8 mouse cellular contexts compared by ENCODE assay signal in genomic region chr3:116835350-116835749, GRCm38 (mm10). TPM values are rescaled to one million over a fixed set of nuclear protein-coding genes. Genes with fewer than 3 reads are reported as not detected.
A peak's percentile ranks its signal among the peaks of the same experiment; 100 is the strongest.
DNase-seq lines count a peak whose midpoint lies in the region; ATAC-seq and TF ChIP-seq lines count a peak whose summit lies in the region.

No protein-coding gene starts in this region.

- H3K4me1 ChIP-seq in heart, postnatal 0 days (ENCODE audit: control insufficient read depth, insufficient read depth), result peaks cover 4% of the 10 kb centered on the region; the same call in 1 of the 2 replicates
- no peaks in the 10 kb centered on the region for H3K4me1 ChIP-seq in embryonic facial prominence, embryonic 11.5 days (ENCODE audit: control insufficient read depth, insufficient read depth, low read length)
- no peaks in the 10 kb centered on the region for H3K4me1 ChIP-seq in hindbrain, embryonic 13.5 days (replicated peaks)
- H3K4me1 ChIP-seq in midbrain, embryonic 12.5 days, result no peaks in the 10 kb centered on the region

- no peak for TF ChIP-seq EP300 in heart, postnatal 0 days (IDR thresholded peaks at IDR 0.05; ENCODE audit: low read depth)

- DNase-seq in heart, postnatal 0 days (ENCODE audit: low spot score), result no peak
- no peak for DNase-seq in heart, postnatal 36 days
- DNase-seq in embryonic facial prominence, embryonic 11.5 days (ENCODE audit: low spot score), result no peak
- no peak for DNase-seq in left cerebral cortex, adult 11 months (ENCODE audit: low spot score)
- no peak for DNase-seq in adrenal gland, adult 18-20 months (ENCODE audit: low spot score in 2 of 2)

- peak overlapping the region; percentile 58; the same call in 1 of the 2 replicates for H3K9ac ChIP-seq in heart, postnatal 0 days (replicated peaks; ENCODE audit: low read depth, low read length)
- peak overlapping the region; percentile 57 for H3K9ac ChIP-seq in embryonic facial prominence, embryonic 11.5 days (replicated peaks; ENCODE audit: low read length)
- H3K9ac ChIP-seq in hindbrain, embryonic 13.5 days, result peak overlapping the region; percentile 68; the same call in 1 of the 2 replicates
- H3K9ac ChIP-seq in midbrain, embryonic 12.5 days (replicated peaks), result no peak overlapping the region

- WGBS in heart, postnatal 0 days, result 58% methylated on average over 4 of the region's 4 CpGs
- 77% methylated on average over 4 of the region's 4 CpGs for WGBS in embryonic facial prominence, embryonic 11.5 days
- WGBS in hindbrain, embryonic 13.5 days, result 75% methylated on average over 4 of the region's 4 CpGs
- 84% methylated on average over 4 of the region's 4 CpGs for WGBS in midbrain, embryonic 12.5 days

- ATAC-seq in heart, postnatal 0 days (ENCODE audit: insufficient read depth, low read depth), result no peak
- no peak for ATAC-seq in embryonic facial prominence, embryonic 11.5 days (replicated peaks; ENCODE audit: insufficient number of reproducible peaks, low FRiP score, low TSS enrichment, low read depth)
- ATAC-seq in hindbrain, embryonic 13.5 days (ENCODE audit: low FRiP score), result no peak
- peak; percentile 2; the same call in 1 of the 2 replicates for ATAC-seq in midbrain, embryonic 12.5 days (ENCODE audit: low FRiP score, low read depth)
- ATAC-seq in monocyte, adult 5-6 weeks (replicated peaks; ENCODE audit: insufficient number of reproducible peaks, low FRiP score, low TSS enrichment, poor library complexity, severe bottlenecking), result no peak

- H3K27ac ChIP-seq in heart, postnatal 0 days (ENCODE audit: low read depth), result no peak overlapping the region
- no peak overlapping the region for H3K27ac ChIP-seq in embryonic facial prominence, embryonic 11.5 days (replicated peaks; ENCODE audit: low read depth, low read length)
- no peak overlapping the region for H3K27ac ChIP-seq in hindbrain, embryonic 13.5 days
- H3K27ac ChIP-seq in midbrain, embryonic 12.5 days (replicated peaks), result no peak overlapping the region

- intact Hi-C loops in heart, postnatal 36 days (cut with DNase I), result loop anchor here (5.0 kb wide), 3 partner anchors 38 to 328 kb away; partner anchors contain the start of gene Rtca

- H3K4me2 ChIP-seq in heart, postnatal 0 days (ENCODE audit: low read depth, low read length), result peak overlapping the region; percentile 75
- H3K4me2 ChIP-seq in embryonic facial prominence, embryonic 11.5 days (ENCODE audit: low read depth, low read length), result no peak overlapping the region; the same call in 1 of the 2 replicates
- peak overlapping the region; percentile 62 for H3K4me2 ChIP-seq in hindbrain, embryonic 13.5 days
- H3K4me2 ChIP-seq in midbrain, embryonic 12.5 days (replicated peaks), result peak overlapping the region; percentile 61

- H3K27me3 ChIP-seq in heart, postnatal 0 days (ENCODE audit: control insufficient read depth, insufficient read depth, low read length), result no peaks in the 10 kb centered on the region
- no peaks in the 10 kb centered on the region for H3K27me3 ChIP-seq in embryonic facial prominence, embryonic 11.5 days (ENCODE audit: control insufficient read depth, insufficient read depth, low read length)
- H3K27me3 ChIP-seq in hindbrain, embryonic 13.5 days, result no peaks in the 10 kb centered on the region
- H3K27me3 ChIP-seq in midbrain, embryonic 12.5 days, result no peaks in the 10 kb centered on the region

- no peaks in the 10 kb centered on the region for H3K36me3 ChIP-seq in heart, postnatal 0 days (replicated peaks; ENCODE audit: control insufficient read depth, insufficient read depth, low read length)
- H3K36me3 ChIP-seq in embryonic facial prominence, embryonic 11.5 days (replicated peaks; ENCODE audit: control insufficient read depth, insufficient read depth, low read depth, low read length), result no peaks in the 10 kb centered on the region
- no peaks in the 10 kb centered on the region for H3K36me3 ChIP-seq in hindbrain, embryonic 13.5 days
- H3K36me3 ChIP-seq in midbrain, embryonic 12.5 days, result no peaks in the 10 kb centered on the region

- no peak overlapping the region for H3K4me3 ChIP-seq in heart, postnatal 0 days (ENCODE audit: low read depth, low read length)
- H3K4me3 ChIP-seq in embryonic facial prominence, embryonic 11.5 days (ENCODE audit: low read depth, low read length), result no peak overlapping the region
- peak overlapping the region; percentile 38; the same call in 1 of the 2 replicates for H3K4me3 ChIP-seq in hindbrain, embryonic 13.5 days
- no peak overlapping the region for H3K4me3 ChIP-seq in midbrain, embryonic 12.5 days

- TF ChIP-seq CTCF in heart, postnatal 0 days (IDR thresholded peaks at IDR 0.05; ENCODE audit: low read depth), result no peak

- no peaks in the 10 kb centered on the region for H3K9me3 ChIP-seq in heart, postnatal 0 days (replicated peaks; ENCODE audit: control insufficient read depth, low read length)
- no peaks in the 10 kb centered on the region for H3K9me3 ChIP-seq in embryonic facial prominence, embryonic 11.5 days (replicated peaks; ENCODE audit: control insufficient read depth, low read length)
- no peaks in the 10 kb centered on the region for H3K9me3 ChIP-seq in hindbrain, embryonic 13.5 days
- no peaks in the 10 kb centered on the region for H3K9me3 ChIP-seq in midbrain, embryonic 12.5 days

RNA-seq across cellular contexts. Expression of gene Frrs1, which starts 23.9 kb away (rescaled TPM):
- total RNA-seq in heart, postnatal 0 days (2014; rRNA removed; ENCODE audit: low replicate concordance), result 3.2 and 4.4 TPM in 2 replicates
- polyA plus RNA-seq in heart, postnatal 0 days (2015; fragmentation: Nextera tagmentation; extraction: Ambion mirVana), result 9.8 and 9.9 TPM in 2 replicates
- 1 to 10 TPM; 2.7 to 5.0 TPM for total RNA-seq in heart, postnatal 36 days (2021)
- 10.6 and 11.6 TPM in 2 replicates for polyA plus RNA-seq in embryonic facial prominence, embryonic 11.5 days (2014; fragmentation: Nextera tagmentation; extraction: Ambion mirVana)
- 3.4 and 3.9 TPM in 2 replicates for polyA plus RNA-seq in hindbrain, embryonic 13.5 days (2015; fragmentation: Nextera tagmentation; extraction: Ambion mirVana)
- polyA plus RNA-seq in midbrain, embryonic 12.5 days (2016; fragmentation: Nextera tagmentation; extraction: Ambion mirVana), result 3.9 and 5.7 TPM in 2 replicates
- total RNA-seq in monocyte, adult 5-6 weeks (2017), result 8.2 to 19.8 TPM (median 11.8 TPM) in 3 replicates
- total RNA-seq in adrenal gland, adult 18-20 months (2021), result 10 to 100 TPM in 1 of 2 experiments, 1 to 10 TPM in 1; 5.0 to 19.6 TPM

RNA-seq across cellular contexts. Expression of gene Agl, which starts 27.4 kb away (rescaled TPM):
- 241 and 242 TPM in 2 replicates for total RNA-seq in heart, postnatal 0 days (2014; rRNA removed; ENCODE audit: low replicate concordance)
- 69.0 and 75.0 TPM in 2 replicates for polyA plus RNA-seq in heart, postnatal 0 days (2015; fragmentation: Nextera tagmentation; extraction: Ambion mirVana)
- 100 to 1,000 TPM; 189 to 212 TPM for total RNA-seq in heart, postnatal 36 days (2021)
- 14.7 and 15.6 TPM in 2 replicates for polyA plus RNA-seq in embryonic facial prominence, embryonic 11.5 days (2014; fragmentation: Nextera tagmentation; extraction: Ambion mirVana)
- polyA plus RNA-seq in hindbrain, embryonic 13.5 days (2015; fragmentation: Nextera tagmentation; extraction: Ambion mirVana), result 16.5 and 17.3 TPM in 2 replicates
- 16.1 and 17.0 TPM in 2 replicates for polyA plus RNA-seq in midbrain, embryonic 12.5 days (2016; fragmentation: Nextera tagmentation; extraction: Ambion mirVana)
- total RNA-seq in monocyte, adult 5-6 weeks (2017), result 8.1 to 17.3 TPM (median 14.7 TPM) in 3 replicates
- 10 to 100 TPM; 50.4 to 61.2 TPM for total RNA-seq in adrenal gland, adult 18-20 months (2021)
